Mouse (Mus musculus) intestine, embryonic 16.5 days (tissue): ENCODE data around the gene Tcp11l1. TPM values are rescaled to one million over a fixed set of nuclear protein-coding genes. Genes with fewer than 3 reads are reported as not detected.
A peak's percentile ranks its signal among the peaks of the same experiment; 100 is the strongest.

ENCODE experiments used
- ATAC-seq: fragments of 200-750 bp; cut with Nextera tagmentation; 2 replicates; pipeline ENCODE4 v1.8.0; 2017; ENCODE audit warnings: moderate TSS enrichment, moderate library complexity
- H3K27ac ChIP-seq: fragments of 300-500 bp; sonication (generic); 2 replicates; pipeline ENCODE4 v1.5.1; 2014; ENCODE audit warnings: mild to moderate bottlenecking, low read length
- H3K27me3 ChIP-seq: fragments of 300-500 bp; sonication (generic); replicated peaks from 2 replicates; pipeline ENCODE4 v1.6.1; 2014; ENCODE audit warnings: low read length, control low read depth, mixed read lengths; ENCODE audit not compliant: control insufficient read depth, insufficient read depth
- H3K36me3 ChIP-seq: fragments of 300-500 bp; sonication (generic); 2 replicates; pipeline ENCODE4 v1.6.1; 2014; ENCODE audit warnings: low read length, control low read depth; ENCODE audit not compliant: control insufficient read depth, insufficient read depth
- H3K4me1 ChIP-seq: fragments of 300-500 bp; sonication (generic); 2 replicates; pipeline ENCODE4 v1.6.1; 2014; ENCODE audit warnings: low read length, control low read depth, mixed read lengths; ENCODE audit not compliant: control insufficient read depth, insufficient read depth
- H3K4me2 ChIP-seq: fragments of 300-500 bp; sonication (generic); 2 replicates; pipeline ENCODE4 v1.6.1; 2014; ENCODE audit warnings: low read depth, low read length, control low read depth
- H3K4me3 ChIP-seq: fragments of 300-500 bp; sonication (generic); 2 replicates; pipeline ENCODE4 v1.5.1; 2014; ENCODE audit warnings: mild to moderate bottlenecking, low read length
- H3K9ac ChIP-seq: fragments of 300-500 bp; sonication (generic); 2 replicates; pipeline ENCODE4 v1.6.1; 2014; ENCODE audit warnings: low read depth, low read length
- H3K9me3 ChIP-seq: fragments of 300-500 bp; sonication (generic); 2 replicates; pipeline ENCODE4 v1.6.1; 2016; ENCODE audit warnings: low read length, control low read depth; ENCODE audit not compliant: control insufficient read depth
- WGBS: fragments of 180-500 bp; shearing (Covaris S2); extraction: QIAGEN DNeasy Blood & Tissue Kit; methylation state at CpG from one replicate; pipeline ENCODE4 v1.1.7; 2014; 5-methylcytosine and 5-hydroxymethylcytosine counted together
- polyA plus RNA-seq: library from polyadenylated mRNA; unstranded; fragments of >200 nt; fragmentation: Nextera tagmentation; extraction: Ambion mirVana; gene quantifications from 2 replicates; pipeline ENCODE4 v1.2.1, GENCODE M21; 2015

The Tcp11l1 gene
- polyA plus RNA-seq, 1 experiment from 2014 or later, result 24.5 TPM

GRCm38 (mm10) chr2:104741015-104741758, 29.2 kb upstream of the Tcp11l1 start:
- WGBS, result 35% methylated on average over 7 of the region's 7 CpGs
- Histone ChIP-seq H3K4me3 (peak overlapping the region; percentile 89), H3K9ac (peak overlapping the region; percentile 97), H3K4me2 (peak overlapping the region; percentile 81), H3K4me1 (peaks cover 15% of the 10 kb centered on the region), H3K27me3 (no peaks in the 10 kb centered on the region), H3K9me3 (no peaks in the 10 kb centered on the region), H3K36me3 (no peaks in the 10 kb centered on the region), H3K27ac (peak overlapping the region; percentile 60)
- no peak for ATAC-seq

GRCm38 (mm10) chr2:104740248-104740949, 28.4 kb upstream of the Tcp11l1 start:
- peak overlapping the region; percentile 97 for H3K9ac ChIP-seq
- WGBS, result 44% methylated on average over 7 of the region's 7 CpGs
- H3K4me1 ChIP-seq, result peaks cover 17% of the 10 kb centered on the region
- H3K27me3 ChIP-seq, result no peaks in the 10 kb centered on the region
- ATAC-seq, result peak; percentile 32
- H3K36me3 ChIP-seq, result no peaks in the 10 kb centered on the region
- H3K4me2 ChIP-seq, result peak overlapping the region; percentile 81
- no peaks in the 10 kb centered on the region for H3K9me3 ChIP-seq
- peak overlapping the region; percentile 60 for H3K27ac ChIP-seq
- peak overlapping the region; percentile 89 for H3K4me3 ChIP-seq

GRCm38 (mm10) chr2:104739691-104740090, 27.7 kb upstream of the Tcp11l1 start:
- Histone ChIP-seq H3K9ac (no peak overlapping the region), H3K4me2 (no peak overlapping the region), H3K4me3 (no peak overlapping the region), H3K36me3 (no peaks in the 10 kb centered on the region), H3K27ac (no peak overlapping the region), H3K4me1 (peaks cover 17% of the 10 kb centered on the region), H3K9me3 (no peaks in the 10 kb centered on the region), H3K27me3 (no peaks in the 10 kb centered on the region)
- 96% methylated on average over 2 of the region's 2 CpGs for WGBS
- no peak for ATAC-seq

GRCm38 (mm10) chr2:104736241-104736640, 24.3 kb upstream of the Tcp11l1 start:
- no peak overlapping the region for H3K4me2 ChIP-seq
- H3K36me3 ChIP-seq, result no peaks in the 10 kb centered on the region
- peaks cover 12% of the 10 kb centered on the region for H3K4me1 ChIP-seq
- H3K4me3 ChIP-seq, result no peak overlapping the region
- WGBS, result 57% methylated on average over 7 of the region's 7 CpGs
- ATAC-seq, result peak; percentile 12; the same call in 1 of the 2 replicates
- no peak overlapping the region for H3K9ac ChIP-seq
- no peaks in the 10 kb centered on the region for H3K27me3 ChIP-seq
- H3K9me3 ChIP-seq, result no peaks in the 10 kb centered on the region
- no peak overlapping the region for H3K27ac ChIP-seq

- Histone ChIP-seq H3K27me3 (no peaks in the 10 kb centered on the region), H3K4me2 (no peak overlapping the region), H3K27ac (no peak overlapping the region), H3K4me1 (peaks cover 6% of the 10 kb centered on the region; the same call in 1 of the 2 replicates), H3K9ac (no peak overlapping the region), H3K4me3 (no peak overlapping the region), H3K36me3 (no peaks in the 10 kb centered on the region), H3K9me3 (no peaks in the 10 kb centered on the region)
- WGBS, result 62% methylated on average over 7 of the region's 7 CpGs
- ATAC-seq, result no peak
Observed at GRCm38 (mm10) chr2:104732562-104733256, 20.7 kb upstream of the Tcp11l1 start.

GRCm38 (mm10) chr2:104732033-104732444, 20.1 kb upstream of the Tcp11l1 start:
- no peak for ATAC-seq
- Histone ChIP-seq H3K9ac (no peak overlapping the region), H3K4me3 (no peak overlapping the region), H3K27me3 (no peaks in the 10 kb centered on the region), H3K9me3 (no peaks in the 10 kb centered on the region), H3K27ac (no peak overlapping the region), H3K4me2 (no peak overlapping the region), H3K36me3 (0 out of 2 replicates have a peak, but pooled peaks cover 2% of the 10 kb centered on the region), H3K4me1 (peaks cover 6% of the 10 kb centered on the region; the same call in 1 of the 2 replicates)
- 79% methylated on average over 9 of the region's 9 CpGs for WGBS

GRCm38 (mm10) chr2:104727369-104727768, 15.4 kb upstream of the Tcp11l1 start:
- no peaks in the 10 kb centered on the region for H3K4me1 ChIP-seq
- no peaks in the 10 kb centered on the region for H3K9me3 ChIP-seq
- no peak overlapping the region for H3K27ac ChIP-seq
- WGBS, result 47% methylated on average over 1 of the region's 1 CpGs
- no peak overlapping the region for H3K9ac ChIP-seq
- H3K4me2 ChIP-seq, result no peak overlapping the region
- H3K4me3 ChIP-seq, result no peak overlapping the region
- H3K36me3 ChIP-seq, result 0 out of 2 replicates have a peak, but pooled peaks cover 6% of the 10 kb centered on the region
- H3K27me3 ChIP-seq, result no peaks in the 10 kb centered on the region
- ATAC-seq, result no peak; the same call in 1 of the 2 replicates

- Histone ChIP-seq H3K4me1 (no peaks in the 10 kb centered on the region), H3K9me3 (no peaks in the 10 kb centered on the region), H3K36me3 (0 out of 2 replicates have a peak, but pooled peaks cover 4% of the 10 kb centered on the region), H3K9ac (no peak overlapping the region), H3K4me2 (no peak overlapping the region), H3K27me3 (no peaks in the 10 kb centered on the region), H3K27ac (no peak overlapping the region), H3K4me3 (no peak overlapping the region)
- no peak for ATAC-seq
- 63% methylated on average over 3 of the region's 3 CpGs for WGBS
Observed at GRCm38 (mm10) chr2:104722021-104722420, 10.1 kb upstream of the Tcp11l1 start.

- no peak for ATAC-seq
Observed at GRCm38 (mm10) chr2:104717827-104718226, 5.9 kb upstream of the Tcp11l1 start.

More at GRCm38 (mm10) chr2:104717827-104718226, 5.9 kb upstream of the Tcp11l1 start:
- Histone ChIP-seq H3K4me2 (no peak overlapping the region), H3K9ac (no peak overlapping the region), H3K27ac (no peak overlapping the region), H3K27me3 (no peaks in the 10 kb centered on the region), H3K4me3 (no peak overlapping the region), H3K4me1 (no peaks in the 10 kb centered on the region), H3K36me3 (no peaks in the 10 kb centered on the region), H3K9me3 (no peaks in the 10 kb centered on the region)
- WGBS, result 87% methylated on average over 4 of the region's 4 CpGs
